Mouse (Mus musculus): ENCODE results near the gene Olfr921.
A peak's percentile ranks its signal among the peaks of the same experiment; 100 is the strongest.

Olfr921 gene

DNA sequence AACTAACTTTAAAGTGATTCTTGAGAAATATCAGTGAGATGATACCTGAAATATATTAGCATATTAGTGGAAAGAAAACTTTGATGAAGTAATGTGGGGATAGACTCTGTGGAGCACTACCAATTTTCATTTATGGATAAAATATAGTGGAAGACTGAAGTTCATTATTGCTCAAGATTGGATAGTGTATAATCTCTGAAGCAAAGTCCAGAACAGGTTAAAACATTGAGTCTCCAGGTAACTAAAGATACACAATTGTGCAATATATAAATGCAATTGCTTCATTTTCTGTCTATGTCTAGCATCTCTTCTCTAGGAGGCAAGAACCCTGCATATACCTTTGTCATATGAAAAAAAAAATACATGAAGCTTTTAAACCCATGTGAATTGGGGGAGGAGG, at the start of gene Olfr921:
Gene Olfr921 (plus strand): TSS at position 301 of the 400 bp plus-strand sequence.
- DNase-seq (ENCODE audit: low read depth, low spot score), result no peak

- no peak for DNase-seq (ENCODE audit: low read depth, low spot score)
These were observed 48.8 kb upstream of the Olfr921 start for GRCm38 (mm10) chr9:38724044-38724443.

GRCm38 (mm10) chr9:38728218-38728617, 44.6 kb upstream of the Olfr921 start:
- no peak for DNase-seq (ENCODE audit: low read depth, low spot score)

GRCm38 (mm10) chr9:38741408-38741807, 31.5 kb upstream of the Olfr921 start:
- DNase-seq (ENCODE audit: low read depth, low spot score), result no peak

DNA sequence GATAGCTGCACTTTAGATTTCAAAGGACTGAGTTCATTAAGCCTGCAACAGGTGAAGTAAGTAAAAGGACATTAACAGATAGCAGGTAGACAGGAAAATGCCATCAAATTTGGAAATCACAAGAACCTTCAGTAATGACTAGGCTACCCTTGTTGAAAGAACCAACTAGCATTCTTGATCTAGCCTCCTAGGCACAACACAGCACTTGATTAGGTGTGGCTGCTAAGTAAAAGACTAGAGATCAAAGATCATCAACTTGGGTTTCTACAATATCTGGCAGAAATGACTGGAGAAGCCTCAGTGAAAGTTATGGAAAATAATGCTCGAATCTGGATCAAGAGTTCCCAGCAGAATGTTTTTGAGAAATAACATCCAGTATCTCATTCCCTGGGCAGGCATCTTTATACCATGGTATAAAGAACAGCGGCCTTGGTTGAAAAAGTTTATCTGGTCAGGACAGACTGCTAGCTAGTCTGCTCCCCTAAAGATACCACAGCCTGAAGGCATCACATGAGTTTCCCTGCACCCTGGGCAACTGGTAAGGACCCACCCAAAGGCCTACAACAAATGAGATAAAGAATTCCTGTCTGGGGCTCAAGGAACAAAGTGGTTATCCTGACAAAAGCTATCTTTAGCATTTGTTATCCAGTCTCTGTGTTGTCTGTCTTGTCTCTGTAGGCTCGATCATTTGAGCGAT, 28.1 kb upstream of the Olfr921 start:
- peak; percentile 8 for DNase-seq (ENCODE audit: low read depth, low spot score)

GRCm38 (mm10) chr9:38751999-38752398, 20.9 kb upstream of the Olfr921 start, which contains the start of gene Olfr920:
Gene Olfr920, plus strand, starts transcription at chr9:38752299.
- no peak for DNase-seq (ENCODE audit: low read depth, low spot score)

GRCm38 (mm10) chr9:38792689-38793088, 19.8 kb downstream of the Olfr921 start:
- no peak for DNase-seq (ENCODE audit: low read depth, low spot score)

DNA sequence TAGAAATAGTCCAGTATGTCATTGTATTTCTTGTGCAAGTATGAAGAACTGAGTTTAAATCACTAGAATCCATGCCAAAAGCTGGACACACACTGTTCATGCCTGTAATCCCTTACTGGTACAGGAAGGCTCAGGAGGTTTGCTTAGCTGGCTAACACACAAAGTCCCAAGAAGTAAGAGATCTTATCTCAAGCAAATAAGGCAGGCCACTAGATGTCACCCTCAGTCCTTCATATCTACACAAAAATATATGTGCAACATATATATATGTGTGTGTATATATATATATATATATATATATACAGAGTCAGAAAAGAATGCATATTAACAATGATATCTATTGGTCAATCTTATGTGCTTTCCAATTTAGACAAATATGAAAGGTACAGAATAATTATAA, 32.8 kb downstream of the Olfr921 start:
- no peak for DNase-seq (ENCODE audit: low read depth, low spot score)

DNA sequence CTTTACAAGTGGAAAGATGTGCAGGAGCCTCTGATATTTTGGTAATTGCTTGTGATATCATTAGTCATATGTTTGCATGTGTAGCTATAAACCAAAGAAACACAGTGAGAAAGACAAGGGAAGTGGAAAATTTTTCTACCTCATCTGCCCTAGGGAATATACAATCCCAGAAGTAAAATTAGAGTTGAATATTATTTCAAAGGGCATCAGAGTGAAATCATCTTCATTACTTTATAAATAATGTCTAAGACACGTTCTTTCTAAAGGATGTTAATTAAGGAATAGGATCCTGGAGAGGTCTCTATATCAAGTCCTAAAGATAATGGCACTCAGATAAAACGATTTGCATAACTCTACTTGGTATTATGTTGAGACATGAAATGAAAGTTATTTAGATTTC, 41.4 kb downstream of the Olfr921 start, which contains the start of gene Olfr922:
Gene Olfr922 (plus strand): TSS at position 301 of the 400 bp plus-strand sequence.
- no peak for DNase-seq (ENCODE audit: low read depth, low spot score)

DNA sequence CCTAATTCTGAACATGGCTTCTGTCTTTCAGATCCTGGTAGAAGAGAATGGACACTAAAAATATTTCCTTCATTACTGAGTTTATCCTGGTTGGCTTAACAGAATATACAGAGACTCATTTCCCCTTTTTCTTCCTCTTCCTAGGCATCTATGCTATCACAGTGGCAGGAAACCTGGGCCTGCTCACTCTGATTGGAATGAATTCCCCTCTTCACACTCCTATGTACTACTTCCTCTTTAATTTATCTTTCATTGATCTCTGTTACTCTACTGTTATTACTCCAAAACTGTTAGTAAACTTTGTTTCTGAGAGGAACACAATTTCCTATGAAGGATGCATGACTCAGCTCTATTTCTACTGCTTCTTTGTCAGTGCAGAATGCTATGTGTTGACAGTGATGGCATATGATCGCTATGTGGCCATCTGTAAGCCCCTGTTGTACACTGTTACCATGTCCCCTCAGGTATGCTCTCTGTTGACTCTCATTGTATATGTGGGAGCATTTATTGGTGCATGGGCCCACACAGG, 42.7 kb downstream of the Olfr921 start:
- DNase-seq (ENCODE audit: low read depth, low spot score), result no peak

DNA sequence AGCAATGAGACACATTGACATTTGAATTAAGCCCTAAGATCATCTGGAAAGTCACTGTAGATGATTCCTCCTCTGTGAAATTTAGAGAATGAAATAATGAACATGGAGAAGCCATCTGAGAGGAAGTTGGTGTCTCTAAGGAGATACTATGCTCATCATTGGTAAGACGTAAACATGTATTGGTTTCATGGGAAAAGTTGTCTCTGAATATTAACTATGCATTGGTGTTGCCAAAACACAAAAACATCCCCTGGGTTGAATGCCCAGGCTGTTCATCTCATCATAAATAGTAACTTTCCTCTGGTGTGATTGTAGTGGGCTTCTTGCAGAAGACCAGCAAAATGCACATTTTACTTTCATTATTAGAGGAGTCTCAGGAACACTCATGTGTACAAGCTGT, 53.4 kb downstream of the Olfr921 start, which contains the start of gene Olfr923:
Gene Olfr923 (plus strand): TSS at position 301 of the 400 bp plus-strand sequence.
- DNase-seq (ENCODE audit: low read depth, low spot score), result no peak
